Comparison of ENCODE assay signal across 11 mouse cellular contexts in genomic region chr2:35767834-35768537, GRCm38 (mm10).
DNase-seq lines count a peak whose midpoint lies in the region; ATAC-seq lines count a peak whose summit lies in the region.
"Had no signal": no experiment of that assay in that cellular context is flagged by ENCODE, and none has a peak within 500 bp of the region (broad histone marks: within the 10 kb centered on the region; RNA-seq: fewer than 3 reads in every experiment).

No protein-coding gene starts in this region.

- H3K4me3 ChIP-seq in heart, embryonic 14.5 days (ENCODE audit: control insufficient read depth in 1 of 2, insufficient read depth in 1 of 2, low read depth in 1 of 2, low read length in 2 of 2): no peak overlapping the region
- no peak overlapping the region for H3K4me3 ChIP-seq in hindbrain, embryonic 14.5 days (replicated peaks; ENCODE audit: low read length)
- no peak overlapping the region for H3K4me3 ChIP-seq in midbrain, embryonic 15.5 days
- H3K4me3 ChIP-seq: embryonic facial prominence, embryonic 13.5 days had no signal

- ATAC-seq in heart, embryonic 14.5 days (ENCODE audit: insufficient number of reproducible peaks, insufficient read depth, low FRiP score, low read depth): 0 out of 2 replicates have a peak, but pooled peaks have one; percentile 11
- peak; percentile 62 for ATAC-seq in hindbrain, embryonic 14.5 days (ENCODE audit: low FRiP score)
- ATAC-seq in midbrain, embryonic 15.5 days (replicated peaks): 0 out of 2 replicates have a peak, but pooled peaks have one; percentile 22
- no peak for ATAC-seq in inflammation-experienced regulatory T-cells, adult 6 months

- H3K27ac ChIP-seq in heart, embryonic 14.5 days (replicated peaks in 1 of 2; ENCODE audit: control insufficient read depth in 1 of 2, insufficient read depth in 1 of 2, low read depth in 2 of 2, low read length in 2 of 2): peak overlapping the region; percentile 65 to 80
- peak overlapping the region; percentile 32; the same call in 1 of the 2 replicates for H3K27ac ChIP-seq in hindbrain, embryonic 14.5 days
- H3K27ac ChIP-seq in midbrain, embryonic 15.5 days: no peak overlapping the region
- H3K27ac ChIP-seq: embryonic facial prominence, embryonic 13.5 days; liver, embryonic 14.5 days had no signal

- peaks cover 26 to 38% of the 10 kb centered on the region in 2 experiments for H3K4me1 ChIP-seq in heart, embryonic 14.5 days (ENCODE audit: control insufficient read depth in 2 of 2, insufficient read depth in 2 of 2, low read length in 2 of 2)
- peaks cover 13% of the 10 kb centered on the region for H3K4me1 ChIP-seq in hindbrain, embryonic 14.5 days (replicated peaks; ENCODE audit: control insufficient read depth, insufficient read depth, low read length)
- H3K4me1 ChIP-seq in midbrain, embryonic 15.5 days: peaks cover 17% of the 10 kb centered on the region

- DNase-seq in heart, adult 9 months (ENCODE audit: low spot score in 2 of 2): no peak
- peak; percentile 94 for DNase-seq in brain, adult 2 months (ENCODE audit: low read depth, low spot score)
- DNase-seq in hindbrain, embryonic 14.5 days (ENCODE audit: low spot score): no peak
- DNase-seq in adrenal gland, postnatal 36 days: no peak
- no peak for DNase-seq in urinary bladder, adult 18-20 months (ENCODE audit: low spot score in 2 of 2)
- DNase-seq: adrenal gland, postnatal 10 days had no signal

- H3K9ac ChIP-seq in heart, embryonic 14.5 days (ENCODE audit: low read length): 0 out of 2 replicates have a peak overlapping the region, but pooled peaks have one; percentile 2
- no peak overlapping the region for H3K9ac ChIP-seq in hindbrain, embryonic 14.5 days
- H3K9ac ChIP-seq in midbrain, embryonic 15.5 days: no peak overlapping the region
- H3K9ac ChIP-seq: embryonic facial prominence, embryonic 13.5 days; liver, embryonic 14.5 days had no signal

- no peaks in the 10 kb centered on the region for H3K9me3 ChIP-seq in heart, embryonic 14.5 days (ENCODE audit: control insufficient read depth, low read length)
- H3K9me3 ChIP-seq in hindbrain, embryonic 14.5 days (ENCODE audit: control insufficient read depth, low read length): no peaks in the 10 kb centered on the region
- no peaks in the 10 kb centered on the region for H3K9me3 ChIP-seq in midbrain, embryonic 15.5 days
- H3K9me3 ChIP-seq: embryonic facial prominence, embryonic 13.5 days had no signal

- H3K36me3 ChIP-seq in heart, embryonic 14.5 days (ENCODE audit: control insufficient read depth, insufficient read depth, low read length): no peaks in the 10 kb centered on the region
- H3K36me3 ChIP-seq in hindbrain, embryonic 14.5 days (replicated peaks; ENCODE audit: control insufficient read depth, insufficient read depth): no peaks in the 10 kb centered on the region
- H3K36me3 ChIP-seq in midbrain, embryonic 15.5 days (replicated peaks): no peaks in the 10 kb centered on the region
- H3K36me3 ChIP-seq: embryonic facial prominence, embryonic 13.5 days had no signal

- H3K4me2 ChIP-seq in heart, embryonic 14.5 days (ENCODE audit: low read length): 0 out of 2 replicates have a peak overlapping the region, but pooled peaks have one; percentile 6
- no peak overlapping the region for H3K4me2 ChIP-seq in hindbrain, embryonic 14.5 days (replicated peaks)
- H3K4me2 ChIP-seq in midbrain, embryonic 15.5 days: no peak overlapping the region
- H3K4me2 ChIP-seq: embryonic facial prominence, embryonic 13.5 days had no signal

- WGBS in heart, embryonic 14.5 days: 25% methylated on average over 14 of the region's 14 CpGs
- WGBS in hindbrain, embryonic 14.5 days: 31% methylated on average over 14 of the region's 14 CpGs
- 38% methylated on average over 14 of the region's 14 CpGs for WGBS in midbrain, embryonic 15.5 days

- H3K27me3 ChIP-seq in heart, embryonic 14.5 days (ENCODE audit: control insufficient read depth, insufficient read depth, low read length): no peaks in the 10 kb centered on the region
- no peaks in the 10 kb centered on the region for H3K27me3 ChIP-seq in hindbrain, embryonic 14.5 days (ENCODE audit: control insufficient read depth, insufficient read depth, low read length)
- no peaks in the 10 kb centered on the region for H3K27me3 ChIP-seq in midbrain, embryonic 15.5 days (replicated peaks)
- H3K27me3 ChIP-seq: embryonic facial prominence, embryonic 13.5 days had no signal
